Mouse (Mus musculus) adrenal gland, postnatal 10 days (tissue): ENCODE measurements around the gene Rora. TPM values are rescaled to one million over a fixed set of nuclear protein-coding genes. Genes with fewer than 3 reads are reported as not detected.

Source experiments
- DNase-seq: peaks from one replicate; pipeline ENCODE4 v3.0.0; 2021; ENCODE audit warnings: mixed read lengths
- total RNA-seq, 2 experiments: library from RNA; stranded (reverse); gene quantifications; 2 replicates each; pipeline ENCODE4 v1.2.3; 2021

The Rora gene
- total RNA-seq, 2 experiments from 2014 or later, result 44.1 to 60.6 TPM

- no peak for DNase-seq
Observed at GRCm38 (mm10) chr9:68821388-68821787, 167.8 kb downstream of the Rora start.

- no peak for DNase-seq
Observed at GRCm38 (mm10) chr9:68823292-68823691, 169.7 kb downstream of the Rora start.

DNA sequence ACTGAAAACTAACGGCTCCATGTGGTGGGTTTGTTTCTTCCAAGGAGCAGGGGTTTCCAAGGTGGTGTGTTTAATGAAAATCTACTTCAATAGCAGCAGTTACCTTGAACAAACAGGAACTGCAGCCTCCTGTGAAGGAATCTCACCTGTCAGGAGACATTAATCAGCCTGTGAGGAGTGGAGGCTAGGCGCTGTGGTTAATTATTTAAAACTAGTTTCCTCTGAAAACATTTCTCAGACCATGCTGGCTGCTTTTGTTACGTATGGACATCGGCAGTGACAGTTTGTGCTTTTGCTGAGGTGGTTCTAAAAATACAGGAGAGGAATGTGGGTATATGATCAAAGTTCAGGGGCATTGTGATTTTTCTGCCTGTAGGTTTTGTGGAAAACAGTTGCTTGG is 171.5 kb downstream of the Rora start:
- DNase-seq, result no peak

DNA sequence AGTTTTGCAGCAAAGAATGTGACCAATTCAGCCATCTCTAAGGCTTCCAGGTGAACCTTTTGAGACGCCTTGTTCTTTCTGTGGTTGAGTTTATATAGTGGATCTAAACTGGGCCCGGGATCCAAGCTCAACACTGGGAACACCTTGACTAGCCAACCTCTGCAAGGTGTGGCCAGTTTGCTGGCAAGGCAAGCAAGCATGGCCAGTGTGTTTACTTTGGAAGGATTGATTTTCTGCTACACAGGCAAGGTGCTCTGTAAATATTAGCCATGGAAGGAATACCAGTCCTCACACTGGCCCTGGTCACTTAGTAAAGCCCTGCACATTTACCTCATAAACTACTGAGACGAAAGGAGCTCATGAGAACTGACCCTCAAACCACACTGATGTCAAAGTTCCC is 172.3 kb downstream of the Rora start:
- DNase-seq, result no peak

GRCm38 (mm10) chr9:68827441-68827840 is 173.9 kb downstream of the Rora start:
- DNase-seq, result no peak

- no peak for DNase-seq
Observed at GRCm38 (mm10) chr9:68829903-68830302, 176.3 kb downstream of the Rora start.

GRCm38 (mm10) chr9:68833323-68833722 is 179.7 kb downstream of the Rora start:
- DNase-seq, result no peak

GRCm38 (mm10) chr9:68835037-68835649 is 181.6 kb downstream of the Rora start:
- no peak for DNase-seq

DNA sequence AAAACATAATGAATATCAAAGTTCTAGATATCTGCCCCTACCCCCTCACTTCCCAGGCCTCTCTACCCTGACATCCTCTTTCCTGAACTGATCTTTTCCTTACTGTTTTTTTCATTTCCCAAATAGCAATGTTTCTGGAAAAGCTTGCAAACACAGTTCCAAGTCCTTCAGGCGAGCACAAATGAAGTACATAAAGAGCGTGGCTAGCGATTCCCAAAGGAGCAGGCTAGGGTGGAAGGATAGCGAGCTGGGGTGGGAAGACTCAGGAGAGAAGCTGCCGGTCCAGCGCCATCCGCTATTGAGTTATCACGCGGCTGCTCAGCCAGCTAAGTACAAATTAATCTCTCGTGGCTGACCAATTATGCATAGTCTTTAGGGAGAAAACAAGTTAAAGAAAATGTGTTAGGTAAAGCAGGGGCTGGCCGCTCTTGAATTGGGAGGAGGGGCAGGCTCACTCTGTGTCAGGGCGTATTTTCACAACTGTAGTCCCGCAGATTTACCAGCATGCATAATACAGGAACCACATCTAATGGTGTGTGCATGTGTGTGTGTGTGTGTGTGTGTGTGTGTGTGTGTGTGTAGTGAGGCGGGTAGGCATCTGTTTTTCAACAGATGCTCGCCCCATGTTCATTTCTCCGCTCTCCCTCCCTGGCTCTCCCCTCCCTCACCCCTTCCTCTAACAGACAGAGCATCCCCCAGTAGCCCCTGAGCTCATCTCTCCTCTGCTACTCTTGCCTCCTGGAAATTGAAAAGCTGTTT is 188.7 kb downstream of the Rora start:
- no peak for DNase-seq

DNA sequence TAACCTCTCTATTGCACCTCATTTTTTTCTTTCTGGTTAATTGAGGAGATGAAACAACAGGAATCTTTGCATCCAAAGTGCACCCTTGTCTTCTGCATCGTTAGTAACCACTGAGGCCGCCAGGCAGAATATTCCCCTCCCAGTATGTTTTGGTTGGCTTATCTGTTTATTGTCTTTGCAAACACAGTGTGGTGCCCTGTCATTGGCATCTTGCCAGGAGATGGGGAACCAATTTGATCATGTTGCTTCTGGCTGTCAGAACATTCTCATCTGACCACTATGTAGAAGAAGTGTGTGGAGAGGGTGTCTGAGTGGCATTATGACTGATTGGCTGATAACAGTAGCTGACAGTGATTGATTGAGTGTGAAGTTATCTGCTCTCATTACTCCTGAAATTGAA is 192.0 kb downstream of the Rora start:
- DNase-seq, result peak; percentile 17

GRCm38 (mm10) chr9:68850321-68850720 is 196.7 kb downstream of the Rora start:
- no peak for DNase-seq

- no peak for DNase-seq
Observed at GRCm38 (mm10) chr9:68852201-68852600, 198.6 kb downstream of the Rora start.

GRCm38 (mm10) chr9:68852934-68853333 is 199.3 kb downstream of the Rora start:
- no peak for DNase-seq

DNA sequence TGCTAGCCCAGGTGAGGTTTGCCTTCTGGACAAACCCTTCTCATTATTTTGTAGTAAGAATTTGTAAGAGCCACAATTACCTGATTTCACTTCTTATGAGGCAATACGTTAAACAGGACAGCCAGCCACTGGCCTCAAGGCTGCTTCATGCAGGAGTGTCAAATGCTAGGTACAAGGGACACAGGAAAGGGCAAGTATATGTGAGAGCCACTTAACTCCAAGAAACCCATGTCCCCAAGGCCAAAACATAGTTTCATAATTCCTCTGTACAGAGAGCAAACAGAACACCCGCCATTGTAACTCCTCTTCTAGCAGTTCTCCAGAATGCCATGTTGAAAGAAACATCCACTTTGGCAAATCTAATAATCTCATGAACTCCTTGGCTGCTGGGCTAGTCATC is 205.9 kb downstream of the Rora start:
- no peak for DNase-seq

GRCm38 (mm10) chr9:68866317-68866716 is 212.7 kb downstream of the Rora start:
- DNase-seq, result no peak

DNA sequence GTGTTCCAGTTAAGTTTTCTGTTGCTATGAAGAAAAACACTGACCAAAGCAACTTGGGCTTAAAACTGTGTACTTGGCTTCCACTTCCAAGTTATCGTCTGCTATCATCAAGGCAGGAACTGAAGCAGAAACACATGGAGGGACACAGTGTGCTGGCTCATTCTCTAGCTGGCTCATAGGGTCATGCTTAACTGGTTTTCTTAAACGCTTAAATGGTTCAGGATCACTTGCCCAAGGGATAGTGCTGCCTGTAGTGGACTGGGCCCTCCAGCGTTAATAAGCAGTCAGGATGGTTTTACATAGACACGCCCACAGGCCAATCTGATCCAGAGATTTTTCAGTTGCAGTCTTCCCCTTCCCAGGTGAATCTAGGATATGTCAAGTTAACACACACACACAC is 220.3 kb downstream of the Rora start:
- DNase-seq, result no peak

- DNase-seq, result no peak
Observed at GRCm38 (mm10) chr9:68874544-68874943, 221.0 kb downstream of the Rora start.

GRCm38 (mm10) chr9:68875791-68876190 is 222.2 kb downstream of the Rora start:
- DNase-seq, result no peak

GRCm38 (mm10) chr9:68876289-68876688 is 222.7 kb downstream of the Rora start:
- no peak for DNase-seq

GRCm38 (mm10) chr9:68881896-68882295 is 228.3 kb downstream of the Rora start:
- DNase-seq, result no peak

DNA sequence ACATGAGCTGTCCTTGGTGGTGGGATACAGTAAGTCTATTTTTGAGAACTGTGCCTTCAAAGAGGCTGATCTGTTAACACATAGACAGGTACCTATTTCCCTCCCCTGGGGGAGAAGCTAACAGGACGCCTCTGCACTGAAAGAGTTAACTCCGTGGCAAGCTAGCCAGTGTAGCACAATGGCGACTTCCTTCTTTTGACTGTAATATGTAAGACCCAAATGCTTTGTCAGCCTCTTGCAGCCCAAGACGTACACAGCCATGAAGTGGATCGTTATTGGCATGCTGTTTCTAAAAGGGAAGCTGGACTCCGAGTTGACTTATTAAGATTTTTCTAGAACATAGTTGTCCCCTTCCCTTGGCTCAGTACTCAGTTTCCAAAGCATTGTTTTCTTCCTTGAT is 229.4 kb downstream of the Rora start:
- no peak for DNase-seq

GRCm38 (mm10) chr9:68883687-68884086 is 230.1 kb downstream of the Rora start:
- no peak for DNase-seq

DNA sequence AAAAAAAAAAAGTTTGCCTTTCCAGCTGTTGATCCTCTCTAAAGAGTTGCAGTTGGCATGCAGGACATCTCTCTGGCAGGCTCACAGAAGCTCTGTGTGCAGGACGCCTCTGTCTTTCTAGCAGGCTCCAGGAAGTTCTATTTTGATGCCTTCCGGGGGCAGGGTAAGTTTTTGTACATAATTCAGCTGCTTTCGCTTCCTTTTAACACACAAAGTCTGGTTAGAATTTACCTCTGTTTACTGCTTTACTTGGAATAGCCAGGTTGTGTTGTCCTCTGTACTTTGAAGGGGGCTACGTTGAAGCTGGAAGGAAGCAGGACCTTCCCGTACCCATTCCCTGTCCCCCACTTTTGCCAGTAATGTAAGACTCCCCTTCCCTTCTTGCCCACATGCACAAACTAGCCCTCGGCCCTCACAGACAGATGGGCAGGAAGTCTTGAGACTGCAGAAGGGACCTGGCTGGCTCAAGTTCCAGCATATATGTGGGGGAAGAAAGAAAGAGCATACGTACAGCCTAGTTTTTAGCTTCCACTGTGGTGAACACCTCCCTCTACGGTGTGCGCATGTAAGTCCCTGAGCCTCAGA is 231.0 kb downstream of the Rora start:
- DNase-seq, result no peak

GRCm38 (mm10) chr9:68888670-68889069 is 235.1 kb downstream of the Rora start:
- peak; percentile 72 for DNase-seq
